7 mouse cellular contexts compared by ENCODE assay signal in genomic region chr15:81062616-81063015, GRCm38 (mm10).
DNase-seq lines count a peak whose midpoint lies in the region; ATAC-seq and TF ChIP-seq lines count a peak whose summit lies in the region.

No protein-coding gene starts in this region.

- peak overlapping the region; percentile 69 for H3K27ac ChIP-seq in embryonic fibroblast, embryonic 13.5 days (ENCODE audit: insufficient read depth, low read length)

- peaks cover 14% of the 10 kb centered on the region for H3K4me1 ChIP-seq in embryonic fibroblast, embryonic 13.5 days (ENCODE audit: control insufficient read depth, insufficient read depth, low read length)

- no peak for TF ChIP-seq POLR2A in embryonic fibroblast, embryonic 13.5 days (IDR thresholded peaks at IDR 0.05; ENCODE audit: low read depth, low read length)

- DNase-seq in MN1 (ENCODE audit: low spot score): peak; percentile 58
- DNase-seq in layer of hippocampus, postnatal 14 days (ENCODE audit: low spot score in 2 of 2): peak; percentile 34 to 44
- DNase-seq in spleen, postnatal 4 days (ENCODE audit: low spot score in 2 of 2): no peak

- H3K36me3 ChIP-seq in C2C12 (ENCODE audit: control insufficient read depth, insufficient read depth): peaks cover 34% of the 10 kb centered on the region

- H3ac ChIP-seq in C2C12 (ENCODE audit: control insufficient read depth, insufficient read length, low read depth): peak overlapping the region; percentile 1

- TF ChIP-seq CTCF in C2C12 (IDR thresholded peaks at IDR 0.05; ENCODE audit: control insufficient read depth, insufficient read depth, insufficient read length): no peak
- TF ChIP-seq CTCF in embryonic fibroblast, embryonic 13.5 days (IDR thresholded peaks at IDR 0.05; ENCODE audit: borderline replicate concordance, insufficient read depth, low read length): no peak

- no peak for ATAC-seq in erythroid progenitor cell, adult 5-6 weeks (replicated peaks; ENCODE audit: low FRiP score, poor library complexity, severe bottlenecking)
- ATAC-seq in megakaryocyte progenitor cell, adult 5-6 weeks (replicated peaks; ENCODE audit: poor library complexity): no peak

- H3K27me3 ChIP-seq in C2C12 (ENCODE audit: control insufficient read depth, insufficient read depth, insufficient read length): no peaks in the 10 kb centered on the region

- H3K79me2 ChIP-seq in C2C12 (ENCODE audit: control insufficient read depth, insufficient read depth): peaks cover 100% of the 10 kb centered on the region

- H3K4me3 ChIP-seq in C2C12 (ENCODE audit: insufficient read depth, poor library complexity, severe bottlenecking): no peak overlapping the region
- H3K4me3 ChIP-seq in embryonic fibroblast, embryonic 13.5 days (ENCODE audit: insufficient read depth, low read length): no peak overlapping the region

- H3K79me3 ChIP-seq in C2C12 (ENCODE audit: low read depth): peaks cover 76% of the 10 kb centered on the region

TF ChIP-seq in C2C12, 6 proteins besides CTCF, POLR2A, EP300 and RAD21:
- no peak for TF ChIP-seq MYOD1 (IDR thresholded peaks at IDR 0.05; ENCODE audit: control insufficient read depth, insufficient read length, low read depth)
- TF ChIP-seq MAX (IDR thresholded peaks at IDR 0.05): no peak
- no peak for TF ChIP-seq MYOG (IDR thresholded peaks at IDR 0.05; ENCODE audit: control insufficient read depth, extremely low read depth, insufficient read length)
- no peak for TF ChIP-seq FOSL1 (IDR thresholded peaks at IDR 0.05; ENCODE audit: insufficient read depth, low read length, poor library complexity, severe bottlenecking)
- TF ChIP-seq USF1 (IDR thresholded peaks at IDR 0.05; ENCODE audit: low read depth): no peak

Comparison
In these comparisons a context has a peak if more than half of its experiments do, and no peak if none do; other contexts are left out.
1. DNase-seq: peak in MN1 (single experiment) and layer of hippocampus, postnatal 14 days (2 of 2); none in spleen, postnatal 4 days (0 of 2).